Mouse (Mus musculus) stomach, embryonic 16.5 days (tissue): ENCODE data around the gene Mrpl38. TPM values are rescaled to one million over a fixed set of nuclear protein-coding genes. Genes with fewer than 3 reads are reported as not detected.
A peak's percentile ranks its signal among the peaks of the same experiment; 100 is the strongest.

Experiments
- ATAC-seq: fragments of 200-750 bp; cut with Nextera tagmentation; 2 replicates; pipeline ENCODE4 v1.8.0; 2017; ENCODE audit warnings: moderate number of reproducible peaks, moderate TSS enrichment; ENCODE audit not compliant: insufficient read depth, low FRiP score
- H3K27ac ChIP-seq: fragments of 300-500 bp; sonication (generic); 2 replicates; pipeline ENCODE4 v1.5.1; 2014; ENCODE audit warnings: low read length
- H3K27me3 ChIP-seq: fragments of 300-500 bp; sonication (generic); 2 replicates; pipeline ENCODE4 v1.6.1; 2014; ENCODE audit warnings: low read length, control low read depth, mixed read lengths; ENCODE audit not compliant: control insufficient read depth, insufficient read depth
- H3K36me3 ChIP-seq: fragments of 300-500 bp; sonication (generic); 2 replicates; pipeline ENCODE4 v1.6.1; 2014; ENCODE audit warnings: low read length; ENCODE audit not compliant: control insufficient read depth, insufficient read depth
- H3K4me1 ChIP-seq: fragments of 300-500 bp; sonication (generic); 2 replicates; pipeline ENCODE4 v1.6.1; 2014; ENCODE audit warnings: low read length, control low read depth, mixed read lengths; ENCODE audit not compliant: control insufficient read depth, insufficient read depth
- H3K4me2 ChIP-seq: fragments of 300-500 bp; sonication (generic); 2 replicates; pipeline ENCODE4 v1.6.1; 2014; ENCODE audit warnings: low read depth, low read length, mixed read lengths
- H3K4me3 ChIP-seq: fragments of 300-500 bp; sonication (generic); replicated peaks from 2 replicates; pipeline ENCODE4 v1.5.1; 2014; ENCODE audit warnings: mild to moderate bottlenecking, low read length
- H3K9ac ChIP-seq: fragments of 300-500 bp; sonication (generic); 2 replicates; pipeline ENCODE4 v1.6.1; 2014; ENCODE audit warnings: low read length
- H3K9me3 ChIP-seq: fragments of 300-500 bp; sonication (generic); replicated peaks from 2 replicates; pipeline ENCODE4 v1.6.1; 2016; ENCODE audit warnings: low read length, control low read depth; ENCODE audit not compliant: control insufficient read depth
- WGBS: fragments of 180-500 bp; shearing (Covaris S2); extraction: QIAGEN DNeasy Blood & Tissue Kit; methylation state at CpG from one replicate; pipeline ENCODE4 v1.1.7; 2014; 5-methylcytosine and 5-hydroxymethylcytosine counted together
- polyA plus RNA-seq: library from polyadenylated mRNA; unstranded; fragments of >200 nt; fragmentation: Nextera tagmentation; extraction: Ambion mirVana; gene quantifications from 2 replicates; pipeline ENCODE4 v1.2.1, GENCODE M21; 2015

Gene Mrpl38
- polyA plus RNA-seq, 1 experiment from 2014 or later: 87.0 TPM

GRCm38 (mm10) chr11:116132366-116133333, 6.0 kb downstream of the Mrpl38 start:
- no peak overlapping the region for H3K27ac ChIP-seq

DNA sequence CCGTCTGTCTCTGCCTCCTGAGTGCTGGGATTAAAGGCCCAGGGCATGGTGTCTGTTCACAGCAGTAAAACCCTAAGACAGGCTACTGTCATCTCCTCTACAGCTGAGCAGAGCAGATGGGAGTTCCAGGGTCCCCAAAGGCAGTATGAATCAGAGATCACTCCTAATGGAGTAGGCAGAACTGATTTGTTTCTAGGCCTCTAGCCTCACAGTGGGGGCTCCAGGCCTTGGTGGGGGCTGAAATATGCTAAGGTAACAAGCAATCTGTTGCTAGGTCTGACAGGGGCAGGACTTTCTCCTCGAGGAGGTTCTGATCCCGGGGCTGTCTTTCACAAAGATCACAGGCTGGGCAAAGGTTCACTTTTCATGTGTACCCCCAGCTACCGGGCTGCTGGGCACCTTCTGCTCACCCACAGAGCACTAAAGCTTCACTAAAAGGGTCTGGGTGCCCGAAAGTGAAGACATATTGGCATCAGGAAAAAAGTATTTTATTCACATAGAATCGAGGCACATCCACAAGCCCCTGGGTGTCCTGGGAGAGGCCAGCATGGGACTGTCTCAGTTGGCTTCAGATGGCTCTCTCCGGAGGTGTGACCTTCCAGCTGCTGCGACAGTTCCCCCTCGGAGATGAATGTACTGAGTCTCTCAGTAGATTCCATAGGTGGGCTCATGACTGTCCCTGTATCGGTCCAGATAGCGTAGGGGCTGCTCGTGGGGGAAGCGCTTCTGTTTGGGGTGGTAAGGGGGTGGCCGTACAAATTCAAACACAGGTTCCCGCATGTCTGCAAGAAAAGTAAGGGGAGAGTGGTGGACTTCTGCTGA, 7.1 kb downstream of the Mrpl38 start:
- peaks cover 4% of the 10 kb centered on the region; the same call in 1 of the 2 replicates for H3K36me3 ChIP-seq
- H3K27me3 ChIP-seq: no peaks in the 10 kb centered on the region
- peak overlapping the region; percentile 99 for H3K27ac ChIP-seq
- peak overlapping the region; percentile 70 for H3K4me3 ChIP-seq
- peaks cover 40% of the 10 kb centered on the region for H3K4me1 ChIP-seq
- peak overlapping the region; percentile 58 for H3K4me2 ChIP-seq
- 0 out of 2 replicates have a peak, but pooled peaks have one; percentile 0 for ATAC-seq
- peak overlapping the region; percentile 89 for H3K9ac ChIP-seq
- WGBS: 75% methylated on average over 15 of the region's 15 CpGs
- no peaks in the 10 kb centered on the region for H3K9me3 ChIP-seq

More at GRCm38 (mm10) chr11:116132366-116133333, 6.0 kb downstream of the Mrpl38 start:
- H3K9me3 ChIP-seq: no peaks in the 10 kb centered on the region
- no peaks in the 10 kb centered on the region for H3K27me3 ChIP-seq
- peaks cover 33% of the 10 kb centered on the region for H3K4me1 ChIP-seq
- 80% methylated on average over 16 of the region's 16 CpGs for WGBS
- H3K4me3 ChIP-seq: no peak overlapping the region
- ATAC-seq: no peak
- H3K4me2 ChIP-seq: no peak overlapping the region
- no peak overlapping the region for H3K9ac ChIP-seq
- H3K36me3 ChIP-seq: 0 out of 2 replicates have a peak, but pooled peaks cover 3% of the 10 kb centered on the region

DNA sequence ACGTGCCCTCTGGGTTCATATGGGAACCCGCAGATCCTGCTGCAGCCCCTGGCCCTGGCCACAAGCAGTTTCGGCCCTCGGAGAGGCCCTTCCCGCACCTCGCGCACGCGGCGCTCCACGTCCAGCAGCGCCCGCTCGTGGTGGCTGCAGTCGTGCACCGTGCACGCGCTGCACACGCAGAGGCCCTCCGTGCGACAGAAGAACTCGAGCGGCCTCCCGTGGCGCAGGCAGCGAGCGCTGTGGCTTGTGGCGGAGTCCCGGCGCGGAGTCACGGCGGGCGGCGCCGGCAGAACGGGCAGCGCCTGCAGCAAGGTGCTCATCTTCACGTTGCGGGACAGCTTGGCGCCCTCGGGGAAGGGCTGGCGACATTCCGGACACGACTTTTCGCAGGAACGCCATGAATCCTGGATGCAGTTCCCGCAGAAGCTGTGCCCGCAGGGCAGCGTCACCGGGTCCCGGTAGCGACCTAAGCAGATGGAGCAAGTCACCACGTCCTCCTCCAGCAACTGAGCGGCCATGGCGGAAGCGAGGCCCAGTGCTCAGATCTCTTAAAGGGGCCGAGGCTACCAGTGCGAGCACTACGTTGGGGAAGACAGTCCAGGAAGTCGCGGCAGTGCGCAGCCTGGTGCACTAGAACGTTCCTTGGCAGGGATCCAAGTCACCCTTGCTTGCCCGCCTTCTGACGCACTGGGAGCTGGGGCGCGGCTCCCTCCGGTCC, 8.0 kb downstream of the Mrpl38 start, which contains the start of gene Trim65:
TSS of gene Trim65 (minus strand) at position 641 of the 718 bp plus-strand sequence.
- peak; percentile 87 for ATAC-seq
- Histone ChIP-seq H3K4me2 (peak within 1 kb of the TSS; percentile 58), H3K27ac (peak within 1 kb of the TSS; percentile 99), H3K4me1 (peaks cover 40% of the 10 kb centered on the region), H3K9me3 (no peaks in the 10 kb centered on the region), H3K9ac (peak within 1 kb of the TSS; percentile 89), H3K4me3 (peak within 1 kb of the TSS; percentile 70), H3K27me3 (no peaks in the 10 kb centered on the region), H3K36me3 (peaks cover 13% of the 10 kb centered on the region)
- under 1% methylated on average over 69 of the region's 69 CpGs for WGBS

GRCm38 (mm10) chr11:116129993-116130487, 8.6 kb downstream of the Mrpl38 start:
- H3K9ac ChIP-seq: peak overlapping the region; percentile 89
- ATAC-seq: peak; percentile 1; the same call in 1 of the 2 replicates
- H3K27me3 ChIP-seq: no peaks in the 10 kb centered on the region
- peak overlapping the region; percentile 58 for H3K4me2 ChIP-seq
- H3K27ac ChIP-seq: peak overlapping the region; percentile 99
- WGBS: 41% methylated on average over 8 of the region's 8 CpGs
- peaks cover 18% of the 10 kb centered on the region for H3K36me3 ChIP-seq
- no peaks in the 10 kb centered on the region for H3K9me3 ChIP-seq
- H3K4me3 ChIP-seq: peak overlapping the region; percentile 70
- peaks cover 40% of the 10 kb centered on the region for H3K4me1 ChIP-seq

- peak overlapping the region; percentile 89 for H3K9ac ChIP-seq
- peaks cover 15% of the 10 kb centered on the region for H3K36me3 ChIP-seq
- H3K4me2 ChIP-seq: peak overlapping the region; percentile 58
- H3K4me3 ChIP-seq: peak overlapping the region; percentile 70
- no peak overlapping the region for H3K27ac ChIP-seq
- no peaks in the 10 kb centered on the region for H3K9me3 ChIP-seq
- H3K4me1 ChIP-seq: peaks cover 40% of the 10 kb centered on the region
- WGBS: 84% methylated on average over 9 of the region's 9 CpGs
- H3K27me3 ChIP-seq: no peaks in the 10 kb centered on the region
- ATAC-seq: no peak
Observed at GRCm38 (mm10) chr11:116129091-116129790, 9.4 kb downstream of the Mrpl38 start.

GRCm38 (mm10) chr11:116127986-116128385, 10.7 kb downstream of the Mrpl38 start:
- ATAC-seq: no peak
- H3K4me2 ChIP-seq: peak overlapping the region; percentile 45
- peaks cover 15% of the 10 kb centered on the region for H3K36me3 ChIP-seq
- no peaks in the 10 kb centered on the region for H3K9me3 ChIP-seq
- H3K4me3 ChIP-seq: no peak overlapping the region
- WGBS: 71% methylated on average over 9 of the region's 9 CpGs
- peak overlapping the region; percentile 75; the same call in 1 of the 2 replicates for H3K27ac ChIP-seq
- H3K9ac ChIP-seq: peak overlapping the region; percentile 65
- H3K4me1 ChIP-seq: peaks cover 40% of the 10 kb centered on the region
- no peaks in the 10 kb centered on the region for H3K27me3 ChIP-seq

- peak within 1 kb of the TSS; percentile 45 for H3K4me2 ChIP-seq
- H3K9me3 ChIP-seq: no peaks in the 10 kb centered on the region
- H3K36me3 ChIP-seq: peaks cover 15% of the 10 kb centered on the region
- H3K27ac ChIP-seq: peak within 1 kb of the TSS; percentile 75
- H3K4me3 ChIP-seq: peak within 1 kb of the TSS; percentile 9; the same call in 1 of the 2 replicates
- peak within 1 kb of the TSS; percentile 65 for H3K9ac ChIP-seq
- peak; percentile 54 for ATAC-seq
- peaks cover 35% of the 10 kb centered on the region for H3K4me1 ChIP-seq
- 28% methylated on average over 23 of the region's 23 CpGs for WGBS
- no peaks in the 10 kb centered on the region for H3K27me3 ChIP-seq
Observed at GRCm38 (mm10) chr11:116127156-116127980, 11.3 kb downstream of the Mrpl38 start, which contains the start of gene Trim47. Gene Trim47, minus strand, starts transcription at chr11:116127210.
